Mouse (Mus musculus): ENCODE data around the gene Aqp9.
"Not testable (repeated sequence)": the region's sequence is repeated elsewhere in the genome, so short reads cannot be mapped to it uniquely, and the experiment has no call there.

Aqp9 gene

DNA sequence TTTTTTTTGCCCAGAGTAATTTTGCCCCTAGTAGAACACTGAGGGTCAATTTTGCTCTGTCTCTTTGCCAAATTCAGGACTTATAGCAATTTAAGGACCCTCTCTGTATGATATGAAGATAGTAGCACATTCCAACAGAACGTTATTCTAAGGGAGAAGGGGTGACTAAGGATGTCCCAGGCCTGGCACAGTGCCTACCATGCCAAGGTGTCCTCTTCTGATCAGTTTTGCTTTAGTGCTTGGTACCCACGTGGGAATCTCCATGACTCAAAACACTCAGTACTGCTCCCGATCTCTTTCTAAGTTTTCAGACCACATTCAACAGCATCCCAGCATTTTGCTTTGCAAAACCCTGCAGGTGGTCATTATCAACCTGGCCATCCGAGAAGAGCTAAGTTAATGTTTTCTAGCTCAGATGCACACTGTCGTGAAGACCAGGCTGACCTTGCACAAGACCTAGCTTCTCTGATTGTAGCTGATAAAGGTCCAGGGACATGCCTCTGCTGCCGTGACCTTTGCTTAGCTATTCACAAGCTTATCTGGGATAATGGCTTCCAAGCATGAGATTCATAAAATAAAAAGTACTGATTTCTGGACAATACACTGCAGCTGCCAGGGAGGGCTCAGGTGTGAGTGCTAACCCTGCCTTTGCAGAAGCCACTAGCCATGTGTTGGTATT, 31.1 kb downstream of the Aqp9 start:
- DNase-seq = no peak

GRCm38 (mm10) chr9:71135073-71135472, 33.4 kb downstream of the Aqp9 start:
- DNase-seq = no peak

DNA sequence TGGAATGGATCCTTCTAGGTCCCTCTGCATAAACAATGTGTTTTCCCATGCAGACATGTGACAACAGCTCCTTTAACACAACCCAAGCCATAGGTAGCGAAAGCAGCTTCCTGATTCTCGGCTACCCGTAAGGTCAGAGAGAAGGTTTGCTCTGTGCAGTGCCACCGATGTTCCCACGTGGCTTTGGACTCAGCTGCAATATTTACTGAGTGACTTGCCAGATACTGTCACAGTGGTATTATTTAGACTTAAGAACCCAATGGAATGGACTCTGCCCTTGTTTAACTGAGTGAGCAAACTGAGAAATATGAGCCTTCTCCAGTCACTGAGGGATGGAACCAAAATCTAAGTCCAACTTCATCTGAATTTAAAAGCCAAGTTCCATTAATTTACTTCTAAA, 35.3 kb downstream of the Aqp9 start:
- no peak for DNase-seq

- DNase-seq = no peak
Measured at GRCm38 (mm10) chr9:71131822-71132221, 36.7 kb downstream of the Aqp9 start.

DNA sequence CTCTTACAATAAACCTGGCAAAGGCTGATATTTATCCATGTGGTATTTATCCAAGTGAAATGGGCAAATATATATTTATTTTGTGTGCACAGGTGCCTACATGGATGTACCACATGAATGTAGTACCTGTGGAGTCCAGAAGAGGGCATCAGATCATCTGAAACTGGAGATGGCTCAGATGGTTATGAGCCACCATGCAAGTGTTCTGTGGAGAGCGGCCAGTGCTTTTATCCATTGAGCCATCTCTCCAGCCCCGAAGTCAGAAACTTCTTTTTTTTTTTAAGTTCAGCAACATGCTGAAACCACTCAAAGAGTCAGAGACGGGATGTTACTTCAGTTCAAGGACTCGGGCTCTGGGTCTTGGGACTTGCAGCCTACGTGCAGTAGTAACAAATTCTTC, 39.6 kb downstream of the Aqp9 start:
- peak; percentile 10 to 29 for DNase-seq

- peak; percentile 7 to 33 for DNase-seq
Measured at GRCm38 (mm10) chr9:71126205-71126604, 42.3 kb downstream of the Aqp9 start.

- DNase-seq = not testable (repeated sequence)
Measured at GRCm38 (mm10) chr9:71123095-71123494, 45.4 kb downstream of the Aqp9 start.

- no peak for DNase-seq
Measured at GRCm38 (mm10) chr9:71120924-71121323, 47.6 kb downstream of the Aqp9 start.

GRCm38 (mm10) chr9:71113166-71113565, 55.3 kb downstream of the Aqp9 start:
- DNase-seq = peak; percentile 16 to 17

DNA sequence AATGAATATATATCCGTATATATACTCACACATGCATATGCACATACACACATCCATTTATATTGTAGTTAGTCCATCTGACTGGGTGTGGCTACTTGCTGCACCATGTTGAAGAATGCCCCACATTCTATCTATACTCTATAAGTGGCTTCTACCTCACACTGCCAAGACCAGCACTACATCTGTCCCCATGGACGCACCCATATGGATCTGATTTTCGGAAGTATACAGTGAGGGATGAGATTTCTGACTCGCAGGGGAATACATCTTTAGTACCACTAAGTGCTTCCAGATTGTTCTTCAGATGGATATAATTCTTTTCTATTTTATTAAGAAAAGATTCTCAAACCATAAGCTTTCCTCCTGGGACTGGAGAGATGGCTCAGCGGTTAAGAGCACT, 65.0 kb downstream of the Aqp9 start:
- no peak for DNase-seq

- no peak for DNase-seq
Measured at GRCm38 (mm10) chr9:71094066-71094465, 74.4 kb downstream of the Aqp9 start.

- peak; percentile 49 to 68 for DNase-seq
Measured at GRCm38 (mm10) chr9:71092038-71092437, 76.4 kb downstream of the Aqp9 start.

GRCm38 (mm10) chr9:71079201-71079600, 89.3 kb downstream of the Aqp9 start:
- no peak for DNase-seq

GRCm38 (mm10) chr9:71077251-71077825, 91.1 kb downstream of the Aqp9 start:
- no peak for DNase-seq

GRCm38 (mm10) chr9:71076201-71076648, 92.3 kb downstream of the Aqp9 start:
- no peak for DNase-seq

DNA sequence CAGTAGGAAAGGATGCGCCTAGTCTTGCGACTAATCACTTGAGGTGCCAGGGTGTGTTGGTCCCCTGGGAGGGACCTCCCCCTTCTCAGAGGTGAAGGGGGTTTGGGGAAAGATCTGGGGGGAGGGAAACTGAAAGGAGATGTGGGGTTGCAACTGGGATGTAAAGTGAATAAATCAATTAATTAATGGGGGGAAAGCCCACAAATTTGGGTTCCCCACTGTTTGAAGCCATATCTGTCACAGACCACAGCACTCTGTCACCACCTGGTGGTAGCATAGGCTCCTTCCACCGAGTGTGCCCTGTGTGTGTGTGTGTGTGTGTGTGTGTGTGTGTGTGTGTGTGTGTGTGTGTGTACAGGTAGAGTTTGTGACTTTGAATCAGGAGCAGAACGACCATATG, 94.7 kb downstream of the Aqp9 start:
- peak; percentile 68 to 69 for DNase-seq

DNA sequence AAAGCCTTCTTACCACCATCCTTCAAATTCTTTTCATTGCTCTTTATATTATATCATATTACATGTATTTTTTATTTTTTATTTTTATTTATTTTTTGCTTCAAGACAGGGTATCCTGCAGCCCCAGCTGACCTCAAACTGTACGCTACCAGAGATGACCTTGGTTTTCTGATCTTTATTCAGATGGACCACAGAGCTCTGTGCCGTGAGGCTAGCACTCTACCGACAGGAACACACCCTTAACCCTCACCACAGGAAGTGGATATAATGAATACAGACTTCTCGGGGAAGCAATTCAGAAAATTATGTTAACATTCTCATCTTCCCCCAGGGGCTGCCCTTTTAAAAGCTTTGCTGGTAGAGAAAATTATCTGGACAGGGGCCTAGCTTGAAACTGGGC, 95.4 kb downstream of the Aqp9 start:
- no peak for DNase-seq

DNA sequence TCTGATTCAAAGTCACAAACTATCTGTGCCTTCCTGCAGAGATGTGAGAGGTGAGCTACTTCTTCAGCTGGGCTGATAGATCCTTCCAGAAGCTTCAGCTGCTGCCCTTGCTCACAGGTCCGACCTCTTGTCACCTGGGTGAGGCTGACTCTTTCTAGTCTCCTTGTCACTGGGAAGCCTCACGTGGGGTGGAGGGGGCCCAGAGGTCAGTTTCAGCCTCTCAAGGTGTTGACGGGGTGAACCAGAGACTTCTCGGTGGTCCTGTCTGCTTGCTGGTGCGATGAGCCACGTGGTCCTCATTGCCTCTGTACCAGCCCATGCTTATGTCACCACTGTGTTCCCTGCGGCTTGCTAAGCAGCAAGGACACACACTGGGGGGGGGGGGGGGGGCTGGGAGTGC, 96.0 kb downstream of the Aqp9 start:
- no peak for DNase-seq

DNA sequence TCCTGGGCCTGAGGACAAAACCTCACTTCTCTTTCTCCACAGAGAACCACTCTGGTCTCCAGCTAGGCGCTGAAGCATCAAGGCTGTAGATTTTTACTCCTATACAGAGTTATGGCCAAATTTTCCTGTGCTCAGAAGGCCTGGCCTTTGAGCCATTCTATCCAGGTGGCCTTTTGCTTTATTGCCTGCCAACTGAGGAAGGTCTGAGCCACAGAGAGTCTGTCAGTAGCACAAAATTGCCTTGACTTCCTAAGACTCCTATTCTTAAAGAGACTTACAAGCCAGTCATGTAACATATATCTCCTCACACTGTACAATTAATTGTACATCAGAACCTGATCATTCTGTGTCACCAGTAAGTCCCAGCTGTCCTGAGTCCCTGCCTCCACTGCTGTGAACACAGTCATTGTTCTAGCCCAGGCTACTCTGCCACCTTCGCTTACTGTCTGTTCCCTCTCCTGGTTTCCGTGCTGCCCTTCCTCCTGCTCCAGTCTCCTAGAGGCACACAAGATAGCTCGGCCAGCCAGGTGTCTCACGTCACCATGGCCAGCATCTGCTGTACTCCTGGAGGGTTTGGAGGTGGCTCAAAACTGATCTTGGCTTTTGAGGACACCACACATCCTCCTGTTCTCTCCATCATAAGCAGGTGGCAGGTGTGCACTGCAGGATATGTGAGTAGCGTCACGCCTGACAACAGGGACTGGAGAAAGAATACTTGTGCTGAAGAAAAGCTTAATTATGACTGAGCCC, 96.7 kb downstream of the Aqp9 start:
- DNase-seq = peak; percentile 71 to 77

DNA sequence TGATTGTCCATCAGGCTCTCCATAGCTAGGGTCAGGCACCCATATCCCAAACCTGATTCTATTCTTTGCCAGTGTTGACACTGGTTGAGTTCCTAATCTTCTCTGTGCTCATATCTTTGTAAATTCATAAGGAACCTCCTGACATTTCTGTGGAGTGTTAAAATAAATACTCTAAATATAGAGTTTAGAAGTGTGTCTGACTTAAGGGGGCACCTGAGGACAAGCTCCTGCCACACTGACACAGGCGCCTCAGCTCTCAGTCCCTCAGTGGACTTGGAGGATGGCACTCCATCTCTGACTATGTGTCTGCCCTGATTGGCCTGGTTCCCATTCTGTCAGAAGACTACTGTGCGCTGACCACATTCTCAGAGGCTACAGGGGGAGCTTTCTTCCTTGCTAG, 97.9 kb downstream of the Aqp9 start:
- DNase-seq = no peak

GRCm38 (mm10) chr9:71068866-71069390, 99.6 kb downstream of the Aqp9 start:
- no peak for DNase-seq

DNA sequence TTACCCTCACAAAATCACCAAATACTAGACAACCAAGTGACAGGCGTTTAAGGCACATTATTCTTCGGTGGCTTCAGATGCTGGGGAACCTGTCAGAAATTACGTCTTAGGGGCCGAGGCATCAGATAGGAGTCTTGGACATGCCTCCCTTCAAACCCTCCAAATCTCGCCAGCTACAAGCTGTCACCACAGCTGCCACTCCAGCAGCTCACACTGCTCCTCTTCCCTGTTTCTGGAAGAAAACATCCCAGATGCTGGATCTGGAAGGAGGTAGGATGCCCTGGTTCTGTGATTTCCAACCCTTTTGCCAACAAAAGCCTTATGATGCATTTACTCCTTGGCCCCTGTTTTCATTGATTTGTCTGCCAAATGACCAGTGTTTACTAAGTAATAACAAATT, 101.3 kb downstream of the Aqp9 start:
- no peak for DNase-seq

- no peak for DNase-seq
Measured at GRCm38 (mm10) chr9:71066491-71066890, 102.0 kb downstream of the Aqp9 start.

GRCm38 (mm10) chr9:71065343-71065875, 103.1 kb downstream of the Aqp9 start:
- no peak for DNase-seq

Data from cerebellum, postnatal 36 days (tissue).